Mouse (Mus musculus): ENCODE measurements around the gene Kif1b.

DNA sequence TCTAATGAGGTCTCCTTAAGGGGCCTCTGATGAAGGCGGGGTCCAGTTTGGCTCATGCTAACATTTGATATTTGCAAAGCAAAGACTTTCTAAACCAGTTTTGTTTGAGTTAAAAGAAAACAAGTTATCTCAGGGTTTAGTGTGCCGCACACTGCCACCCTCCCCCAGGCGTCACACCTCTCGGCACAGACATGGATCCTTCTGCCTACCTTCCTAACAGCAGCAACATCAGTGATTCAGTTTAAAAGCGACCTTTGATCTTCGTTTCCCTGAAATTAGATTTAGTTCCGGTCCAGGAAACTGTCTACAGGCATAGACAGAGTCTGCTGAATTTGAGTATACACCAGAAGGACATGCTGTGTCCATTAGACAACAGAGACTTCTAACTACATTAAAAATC lies 129.2 kb downstream of the Kif1b start:
- TF ChIP-seq CTCF (IDR thresholded peaks at IDR 0.05; ENCODE audit: borderline replicate concordance, extremely low read depth, insufficient read depth, insufficient read length) (no peak), POLR2A (IDR thresholded peaks at IDR 0.05; ENCODE audit: borderline replicate concordance, extremely low read depth, insufficient read depth, insufficient read length, poor library complexity, severe bottlenecking) (no peak)

Measured in brain, embryonic 14.5 days (tissue).